Mouse (Mus musculus) CH12.LX (cell line): Measurements from ENCODE around the gene Trim43a. TPM values are rescaled to one million over a fixed set of nuclear protein-coding genes. Genes with fewer than 3 reads are reported as not detected.
"Not testable (repeated sequence)": the region's sequence is repeated elsewhere in the genome, so short reads cannot be mapped to it uniquely, and the experiment has no call there.

Experiments used
- DNase-seq: peaks from one replicate; pipeline ENCODE4 v3.0.0-alpha.2; 2013; ENCODE audit errors: extremely low read depth
- H3K27ac ChIP-seq: 2 replicates; pipeline ENCODE4 v1.5.1; 2012; ENCODE audit warnings: low read depth, mild to moderate bottlenecking, control low read depth, moderate library complexity; ENCODE audit not compliant: insufficient read depth
- H3K27me3 ChIP-seq: replicated peaks from 2 replicates; pipeline ENCODE3; 2012; ENCODE audit warnings: inconsistent platforms
- H3K36me3 ChIP-seq, 2 experiments: replicated peaks in 1 of 2; 2 replicates each; pipeline versions ENCODE3 to v1.6.1; 2012; ENCODE audit warnings: inconsistent platforms in 1 of 2, low read length in 1 of 2, mild to moderate bottlenecking in 1 of 2, mixed read lengths in 1 of 2, moderate library complexity in 1 of 2; ENCODE audit not compliant: control insufficient read depth in 1 of 2, insufficient read depth in 1 of 2
- H3K4me1 ChIP-seq, 2 experiments: 2 replicates each; pipeline ENCODE4 v1.6.1; 2012; ENCODE audit warnings: inconsistent platforms in 1 of 2, moderate library complexity in 1 of 2; ENCODE audit not compliant: insufficient read depth in 2 of 2, control insufficient read depth in 1 of 2
- H3K4me2 ChIP-seq: 2 replicates; pipeline ENCODE4 v1.6.1; 2012; ENCODE audit warnings: low read depth, mild to moderate bottlenecking, control low read depth; ENCODE audit not compliant: poor library complexity, insufficient read depth, severe bottlenecking
- H3K4me3 ChIP-seq, 3 experiments: fragments of 150-350 bp in 1 of 3; sonication (generic) in 1 of 3; replicated peaks in 1 of 3; 2 replicates each; pipeline versions ENCODE3 to v1.5.1; 2011 to 2012; ENCODE audit warnings: low read depth in 2 of 3, low read length in 2 of 3, mild to moderate bottlenecking in 2 of 3, moderate library complexity in 2 of 3, control low read depth in 1 of 3, improper control_type of control experiment in 1 of 3, inconsistent platforms in 1 of 3, mixed read lengths in 1 of 3; ENCODE audit not compliant: poor library complexity in 1 of 3
- H3K79me2 ChIP-seq: replicated peaks from 2 replicates; pipeline ENCODE4 v1.6.1; 2012; ENCODE audit warnings: mild to moderate bottlenecking, moderate library complexity; ENCODE audit not compliant: control insufficient read depth, poor library complexity, insufficient read depth, severe bottlenecking; ENCODE audit errors: extremely low read depth
- H3K9ac ChIP-seq: 2 replicates; pipeline ENCODE4 v1.6.1; 2012; ENCODE audit warnings: low read depth, mild to moderate bottlenecking, control low read depth, moderate library complexity; ENCODE audit not compliant: insufficient read depth
- H3K9me3 ChIP-seq: replicated peaks from 2 replicates; pipeline ENCODE3; 2012; ENCODE audit warnings: low read length, inconsistent platforms, mixed read lengths
- BHLHE40 ChIP-seq: IDR thresholded peaks from 2 replicates; pipeline ENCODE4 v1.6.1; 2011; ENCODE audit warnings: mild to moderate bottlenecking, low read depth, low read length, improper control_type of control experiment
- CTCF ChIP-seq, 2 experiments: IDR thresholded peaks in 1 of 2; conservative IDR thresholded peaks in 1 of 2; 2 replicates each; pipeline ENCODE4 v1.5.1; 2011 to 2012; ENCODE audit warnings: low read depth in 2 of 2, low read length in 2 of 2, improper control_type of control experiment in 1 of 2, inconsistent platforms in 1 of 2, mild to moderate bottlenecking in 1 of 2, moderate library complexity in 1 of 2
- E2F4 ChIP-seq: IDR thresholded peaks from 2 replicates; pipeline ENCODE4 v1.6.1; 2011; ENCODE audit warnings: low read depth, low read length, improper control_type of control experiment; ENCODE audit not compliant: insufficient replicate concordance
- GABPA ChIP-seq: IDR thresholded peaks from 2 replicates; pipeline ENCODE4 v1.6.1; 2012; ENCODE audit warnings: low read depth, low read length, improper control_type of control experiment, inconsistent platforms; ENCODE audit not compliant: insufficient replicate concordance
- HCFC1 ChIP-seq: IDR thresholded peaks from 2 replicates; pipeline ENCODE4 v1.6.1; 2012; ENCODE audit warnings: low read depth, mild to moderate bottlenecking, inconsistent platforms, low read length, improper control_type of control experiment
- IRF4 ChIP-seq: IDR thresholded peaks from 2 replicates; pipeline ENCODE4 v1.6.1; 2014; ENCODE audit warnings: low read depth, mild to moderate bottlenecking, inconsistent platforms, low read length, improper control_type of control experiment
- JUN ChIP-seq: IDR thresholded peaks from 2 replicates; pipeline ENCODE4 v1.6.1; 2011; ENCODE audit warnings: low read depth, mild to moderate bottlenecking, low read length, improper control_type of control experiment, moderate library complexity; ENCODE audit not compliant: insufficient read depth
- JUND ChIP-seq: conservative IDR thresholded peaks from 2 replicates; pipeline ENCODE4 v1.6.1; 2011; ENCODE audit warnings: low read depth, low read length, improper control_type of control experiment
- MAFK ChIP-seq: IDR thresholded peaks from 2 replicates; pipeline ENCODE4 v1.6.1; 2011; ENCODE audit warnings: low read length, improper control_type of control experiment; ENCODE audit not compliant: insufficient replicate concordance
- MAX ChIP-seq: IDR thresholded peaks from 2 replicates; pipeline ENCODE4 v1.6.1; 2011; ENCODE audit warnings: low read length, improper control_type of control experiment
- MAZ ChIP-seq: IDR thresholded peaks from 2 replicates; pipeline ENCODE4 v1.6.1; 2012; ENCODE audit warnings: low read depth, mild to moderate bottlenecking, inconsistent platforms, low read length, improper control_type of control experiment, moderate library complexity
- MEF2A ChIP-seq: IDR thresholded peaks from 2 replicates; pipeline ENCODE4 v1.6.1; 2014; ENCODE audit warnings: low read depth, mild to moderate bottlenecking, inconsistent platforms, low read length, improper control_type of control experiment, borderline replicate concordance
- MXI1 ChIP-seq: IDR thresholded peaks from 2 replicates; pipeline ENCODE4 v1.6.1; 2011; ENCODE audit warnings: mild to moderate bottlenecking, low read depth, low read length, improper control_type of control experiment
- NRF1 ChIP-seq: IDR thresholded peaks from 2 replicates; pipeline ENCODE4 v1.6.1; 2014; ENCODE audit warnings: low read depth, mild to moderate bottlenecking, inconsistent platforms, low read length, improper control_type of control experiment, moderate library complexity
- PAX5 ChIP-seq: IDR thresholded peaks from 2 replicates; pipeline ENCODE4 v1.6.1; 2012; ENCODE audit warnings: low read length, inconsistent platforms, mixed read lengths
- POLR2AphosphoS2 ChIP-seq: IDR thresholded peaks from 2 replicates; pipeline ENCODE4 v1.6.1; 2011; ENCODE audit warnings: low read depth, low read length, improper control_type of control experiment
- RAD21 ChIP-seq: IDR thresholded peaks from 2 replicates; pipeline ENCODE4 v1.6.1; 2011; ENCODE audit warnings: low read depth, mild to moderate bottlenecking, low read length, improper control_type of control experiment, moderate library complexity
- SIN3A ChIP-seq: IDR thresholded peaks from 2 replicates; pipeline ENCODE4 v1.6.1; 2012; ENCODE audit warnings: low read length, improper control_type of control experiment, inconsistent platforms
- SMC3 ChIP-seq: IDR thresholded peaks from 2 replicates; pipeline ENCODE4 v1.6.1; 2011; ENCODE audit warnings: low read depth, low read length, improper control_type of control experiment
- TBP ChIP-seq: conservative IDR thresholded peaks from 2 replicates; pipeline ENCODE4 v1.6.1; 2011; ENCODE audit warnings: low read depth, low read length, improper control_type of control experiment
- TCF12 ChIP-seq: IDR thresholded peaks from 2 replicates; pipeline ENCODE4 v1.6.1; 2014; ENCODE audit warnings: low read depth, mild to moderate bottlenecking, inconsistent platforms, low read length, improper control_type of control experiment
- USF1 ChIP-seq: IDR thresholded peaks from 2 replicates; pipeline ENCODE4 v1.6.1; 2014; ENCODE audit warnings: low read depth, mild to moderate bottlenecking, inconsistent platforms, low read length, improper control_type of control experiment
- USF2 ChIP-seq: conservative IDR thresholded peaks from 2 replicates; pipeline ENCODE4 v1.6.1; 2011; ENCODE audit warnings: low read depth, low read length, improper control_type of control experiment
- ZKSCAN1 ChIP-seq: IDR thresholded peaks from 2 replicates; pipeline ENCODE4 v1.6.1; 2012; ENCODE audit warnings: low read depth, inconsistent platforms, low read length, improper control_type of control experiment, borderline replicate concordance
- ZNF384 ChIP-seq: IDR thresholded peaks from 2 replicates; pipeline ENCODE4 v1.6.1; 2012; ENCODE audit warnings: low read depth, low read length, improper control_type of control experiment, inconsistent platforms
- dilution Hi-C: fragments of 300-500 bp; cut with MboI; formaldehyde crosslinking; loops from 2 replicates; pipeline ENCODE4 v1.14.3; 2020; ENCODE audit warnings: low sequenced_read_pairs; ENCODE audit not compliant: extremely low pct_unique_long_range_greater_than_20kb, extremely low pct_ligation_motif_present
- in situ Hi-C: fragments of 300-500 bp; cut with MboI; formaldehyde crosslinking; loops from 3 replicates; pipeline ENCODE4 v1.14.3; 2019; ENCODE audit warnings: low sequenced_read_pairs, low pct_ligation_motif_present, low pct_unique_long_range_greater_than_20kb, mixed read lengths
- polyA plus RNA-seq: library from polyadenylated mRNA; unstranded; fragments of >175 nt; gene quantifications from 2 replicates; pipeline ENCODE4 v1.2.1, GENCODE M21; 2012; ENCODE audit warnings: low read depth; ENCODE audit not compliant: insufficient read length
- total RNA-seq, 2 experiments: library from RNA; depleted of rRNA; stranded (reverse); fragments of 300-350 nt in 1 of 2; fragments of >200 nt in 1 of 2; gene quantifications; 2 replicates each; pipeline ENCODE4 v1.2.3; 2012 to 2014

Trim43a gene
- total and polyA plus RNA-seq, 3 experiments: 0.04 to 0.15 TPM; not detected in 1

DNA sequence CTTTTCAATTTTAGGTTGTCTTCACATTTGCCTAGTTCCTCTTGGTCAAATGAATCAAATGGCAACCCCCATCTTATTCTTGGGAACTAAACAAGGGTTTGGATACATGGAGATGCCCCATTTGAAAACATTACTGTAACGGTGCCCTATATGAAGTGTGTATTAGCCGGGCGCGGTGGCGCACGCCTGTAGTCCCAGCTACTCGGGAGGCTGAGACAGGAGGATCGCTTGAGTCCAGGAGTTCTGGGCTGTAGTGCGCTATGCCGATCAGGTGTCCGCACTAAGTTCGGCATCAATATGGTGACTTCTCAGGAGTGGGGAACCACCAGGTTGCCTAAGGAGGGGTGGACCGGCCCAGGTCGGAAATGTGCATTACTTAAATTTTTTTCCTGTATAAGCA is 27.6 kb upstream of the Trim43a start:
- peaks cover 8 to 21% of the 10 kb centered on the region in 2 experiments for H3K4me1 ChIP-seq
- no peak overlapping the region for H3K4me3 ChIP-seq
- H3K36me3 ChIP-seq: peaks cover 23 to 47% of the 10 kb centered on the region in 2 experiments
- H3K9ac ChIP-seq: no peak overlapping the region
- no peak for DNase-seq
- peaks cover 23% of the 10 kb centered on the region for H3K79me2 ChIP-seq
- no peaks in the 10 kb centered on the region for H3K27me3 ChIP-seq
- in situ Hi-C loops: no loop called here
- H3K27ac ChIP-seq: no peak overlapping the region
- dilution Hi-C loops: no loop called here
- no peak overlapping the region for H3K4me2 ChIP-seq
- no peaks in the 10 kb centered on the region for H3K9me3 ChIP-seq
- no peak for TF ChIP-seq BHLHE40
- no peak for TF ChIP-seq MAZ
- TF ChIP-seq TBP: no peak
- TF ChIP-seq JUND: no peak
- no peak for TF ChIP-seq HCFC1
- TF ChIP-seq PAX5: no peak
- TF ChIP-seq E2F4: no peak
- no peak for TF ChIP-seq USF2
- TF ChIP-seq ZNF384: no peak
- TF ChIP-seq NRF1: no peak
- no peak for TF ChIP-seq IRF4
- TF ChIP-seq SMC3: no peak

DNA sequence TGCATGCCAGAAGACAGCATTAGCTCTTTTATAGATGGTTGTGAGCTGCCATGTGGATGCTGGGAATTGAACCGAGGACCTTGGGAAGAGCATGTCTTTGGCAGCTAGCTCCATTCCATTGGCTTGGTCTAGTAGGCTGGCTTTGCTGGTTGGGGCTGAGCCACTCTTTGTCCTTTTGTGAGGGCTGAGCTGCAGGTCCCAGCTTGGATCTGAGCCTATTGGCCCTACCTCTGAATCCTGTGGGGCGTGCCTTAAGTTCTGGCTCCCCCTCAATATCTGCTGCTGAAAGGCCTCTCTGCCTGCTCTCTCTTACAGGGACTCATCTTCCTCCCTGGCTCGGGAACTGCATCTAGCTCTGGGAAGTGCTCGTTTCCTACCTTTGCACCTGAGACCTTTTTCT is 22.5 kb upstream of the Trim43a start:
- Histone ChIP-seq H3K27ac (no peak overlapping the region), H3K4me2 (no peak overlapping the region), H3K79me2 (no peaks in the 10 kb centered on the region), H3K4me3 (no peak overlapping the region), H3K9me3 (no peaks in the 10 kb centered on the region), H3K36me3 (peaks cover 31 to 50% of the 10 kb centered on the region in 2 experiments), H3K4me1 (0 out of 4 replicates have a peak, but pooled peaks cover 0 to 3% of the 10 kb centered on the region in 2 experiments), H3K27me3 (no peaks in the 10 kb centered on the region), H3K9ac (no peak overlapping the region)
- TF ChIP-seq MAZ (no peak), MEF2A (no peak), TCF12 (no peak), GABPA (no peak), SIN3A (no peak), USF2 (no peak), NRF1 (no peak), E2F4 (no peak), RAD21 (no peak), USF1 (no peak), ZNF384 (no peak), MAX (no peak), POLR2AphosphoS2 (no peak), IRF4 (no peak), ZKSCAN1 (no peak), CTCF (conservative IDR thresholded peaks at IDR 0.05 in 1 of 2, IDR thresholded peaks at IDR 0.05 in 1 of 2; ENCODE audit: low read depth in 2 of 2, low read length in 2 of 2) (no peak), MAFK (no peak), JUN (no peak), MXI1 (no peak), PAX5 (no peak)
- in situ Hi-C loops (no loop called here), dilution Hi-C loops (no loop called here)
- DNase-seq: no peak

DNA sequence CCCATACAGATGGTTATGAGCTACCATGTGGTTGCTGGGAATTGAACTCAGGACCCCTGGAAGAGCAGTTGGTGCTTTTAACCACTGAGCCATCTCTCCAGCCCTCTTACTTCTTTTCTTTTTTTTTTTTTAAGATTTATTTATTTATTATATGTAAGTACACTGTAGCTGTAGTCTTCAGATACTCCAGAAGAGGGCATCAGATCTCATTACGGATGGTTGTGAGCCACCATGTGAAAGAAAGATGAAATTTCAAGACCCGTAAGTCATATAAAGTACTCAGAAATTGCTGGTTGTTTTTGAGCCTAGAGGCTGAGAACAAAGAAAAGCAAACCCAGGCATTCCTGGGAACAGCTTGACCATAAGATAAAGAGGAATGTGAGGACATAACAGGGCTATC is 19.2 kb upstream of the Trim43a start:
- peaks cover 22 to 40% of the 10 kb centered on the region in 2 experiments for H3K36me3 ChIP-seq
- H3K4me2 ChIP-seq, in situ Hi-C loops, H3K4me3 ChIP-seq, H3K9ac ChIP-seq, H3K27ac ChIP-seq, H3K9me3 ChIP-seq, H3K79me2 ChIP-seq, H3K27me3 ChIP-seq, H3K4me1 ChIP-seq, DNase-seq, dilution Hi-C loops: not testable (repeated sequence)
